Mouse (Mus musculus): Measurements from ENCODE around the gene Ptprd.
"Not testable (repeated sequence)": the region's sequence is repeated elsewhere in the genome, so short reads cannot be mapped to it uniquely, and the experiment has no call there.

The Ptprd gene

DNA sequence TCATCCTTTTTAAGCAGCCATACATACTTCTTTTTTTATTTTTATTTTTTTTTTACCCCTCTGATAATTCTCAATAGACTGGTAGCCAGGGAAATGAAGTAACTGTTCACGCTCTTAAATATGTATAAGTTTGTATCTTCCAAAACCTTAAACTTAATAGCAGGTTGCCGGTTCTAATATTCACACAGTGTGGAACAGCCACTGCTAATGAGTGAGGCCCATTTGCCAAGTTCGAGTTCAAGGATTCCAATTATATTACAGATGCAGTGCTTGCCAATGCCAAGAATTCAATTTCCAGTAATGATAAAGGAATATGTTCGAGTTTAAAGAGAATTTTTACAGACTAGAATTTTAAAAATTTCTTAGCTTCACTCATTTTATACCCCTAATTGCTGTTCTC is 322.3 kb downstream of the Ptprd start:
- no peak for DNase-seq (ENCODE audit: low spot score in 2 of 2)

DNA sequence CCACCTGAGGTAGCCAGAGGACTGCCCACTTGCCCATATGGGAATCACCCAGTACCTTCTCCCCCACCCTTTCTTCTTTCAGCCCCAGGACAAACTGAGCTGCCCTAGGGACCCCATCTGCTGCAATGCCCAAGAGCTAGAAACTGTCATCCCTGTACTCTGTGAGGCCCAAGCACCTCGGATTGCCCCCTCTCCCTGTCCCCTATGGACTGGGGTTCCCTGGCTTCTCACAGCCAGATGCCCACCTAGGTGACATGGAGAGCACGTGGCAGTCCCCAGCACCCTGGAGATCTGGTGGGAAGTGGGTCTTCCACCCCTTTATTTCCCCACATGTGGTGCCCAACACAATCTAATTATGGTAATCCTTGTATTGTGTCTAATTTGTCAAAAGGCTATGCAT is 331.5 kb downstream of the Ptprd start:
- no peak for DNase-seq (ENCODE audit: low spot score in 2 of 2)

GRCm38 (mm10) chr4:77861269-77861668 is 350.5 kb downstream of the Ptprd start:
- no peak for DNase-seq (ENCODE audit: low spot score in 2 of 2)

DNA sequence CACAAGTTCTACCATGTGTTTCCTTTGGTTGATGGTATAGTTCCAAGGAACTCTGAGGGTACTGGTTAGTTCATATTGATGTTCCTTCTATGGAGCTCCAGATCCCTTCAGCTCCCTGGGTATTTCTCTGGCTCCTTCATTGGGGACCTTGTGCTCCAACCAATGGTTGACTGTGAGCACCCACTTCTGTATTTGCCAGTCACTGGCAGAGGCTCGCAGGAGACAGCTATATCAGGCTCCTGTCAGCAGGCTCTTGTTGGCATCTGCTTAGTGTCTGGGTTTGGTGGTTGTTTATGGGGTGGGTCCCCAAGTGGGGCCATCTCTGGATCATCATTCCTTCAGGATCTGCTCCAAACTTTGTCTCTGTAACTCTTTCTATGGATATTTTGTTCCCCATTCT is 414.4 kb downstream of the Ptprd start:
- not testable (repeated sequence) for DNase-seq (ENCODE audit: low spot score in 2 of 2)

- no peak for DNase-seq (ENCODE audit: low spot score in 2 of 2)
These were observed 434.5 kb downstream of the Ptprd start for GRCm38 (mm10) chr4:77777237-77777636.

GRCm38 (mm10) chr4:77763790-77764189 is 448.0 kb downstream of the Ptprd start:
- DNase-seq (ENCODE audit: low spot score in 2 of 2), result no peak

DNA sequence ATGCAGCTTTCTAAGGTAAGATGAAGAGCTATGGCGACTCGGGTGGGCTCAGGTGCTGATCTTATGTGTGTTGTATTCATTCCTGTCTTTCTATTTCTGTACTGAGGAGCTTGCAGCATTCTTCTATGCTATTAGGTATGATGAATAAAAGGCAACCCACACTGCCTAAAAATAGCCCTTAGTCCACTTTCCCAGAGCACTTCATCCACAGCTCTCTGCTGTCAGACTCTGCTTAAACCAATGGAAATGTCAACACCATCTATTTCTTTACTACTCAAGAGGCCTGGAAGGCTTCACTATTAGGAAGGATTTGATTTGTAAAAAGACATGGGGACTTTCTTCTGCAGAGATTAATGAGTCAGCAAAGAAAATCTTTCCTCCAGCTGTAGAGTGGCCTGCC is 468.4 kb downstream of the Ptprd start:
- DNase-seq (ENCODE audit: low spot score in 2 of 2), result no peak

DNA sequence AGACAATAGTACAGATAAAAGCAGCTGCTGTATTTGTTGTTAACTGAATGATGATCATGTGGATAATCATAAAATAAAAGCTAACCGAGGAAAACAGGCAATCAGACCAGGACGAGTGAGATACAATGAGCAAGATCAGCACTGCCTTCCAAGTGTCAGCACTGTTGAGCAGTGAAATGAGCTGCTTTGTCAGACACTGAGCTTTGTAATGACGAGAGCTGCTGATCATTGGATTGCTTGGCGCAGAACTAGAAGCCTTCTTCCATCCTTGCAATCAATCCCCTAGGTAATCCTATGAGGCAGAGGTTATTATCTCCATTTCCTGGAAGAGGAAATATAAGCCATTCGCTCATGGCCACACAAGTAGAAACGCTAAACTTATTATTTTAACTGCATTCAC is 489.9 kb downstream of the Ptprd start:
- no peak for DNase-seq (ENCODE audit: low spot score in 2 of 2)

- DNase-seq (ENCODE audit: low spot score in 2 of 2), result no peak
These were observed 494.0 kb downstream of the Ptprd start for GRCm38 (mm10) chr4:77717792-77718191.

DNA sequence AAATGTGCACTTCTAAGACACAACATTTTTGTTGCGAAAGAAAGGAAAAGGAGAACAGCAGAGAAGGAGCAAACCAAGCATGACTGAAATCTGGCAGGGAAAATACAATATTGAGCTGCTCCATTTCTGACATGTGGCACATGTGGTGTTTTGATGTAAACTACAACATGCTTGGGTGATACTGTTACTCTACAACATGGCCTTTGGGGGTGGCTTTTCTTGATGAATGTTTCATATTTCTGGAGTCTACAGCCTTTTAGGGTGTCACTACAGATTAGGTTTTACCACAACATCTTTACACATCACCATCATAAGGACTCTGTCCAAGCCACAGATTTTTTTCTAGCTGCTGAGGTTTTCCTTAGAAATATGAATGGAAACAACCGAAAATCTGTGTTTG is 501.5 kb downstream of the Ptprd start:
- DNase-seq (ENCODE audit: low spot score in 2 of 2), result no peak

GRCm38 (mm10) chr4:77698294-77698693 is 513.5 kb downstream of the Ptprd start:
- no peak for DNase-seq (ENCODE audit: low spot score in 2 of 2)

- DNase-seq (ENCODE audit: low spot score in 2 of 2), result no peak
These were observed 536.0 kb downstream of the Ptprd start for GRCm38 (mm10) chr4:77675798-77676197.

DNA sequence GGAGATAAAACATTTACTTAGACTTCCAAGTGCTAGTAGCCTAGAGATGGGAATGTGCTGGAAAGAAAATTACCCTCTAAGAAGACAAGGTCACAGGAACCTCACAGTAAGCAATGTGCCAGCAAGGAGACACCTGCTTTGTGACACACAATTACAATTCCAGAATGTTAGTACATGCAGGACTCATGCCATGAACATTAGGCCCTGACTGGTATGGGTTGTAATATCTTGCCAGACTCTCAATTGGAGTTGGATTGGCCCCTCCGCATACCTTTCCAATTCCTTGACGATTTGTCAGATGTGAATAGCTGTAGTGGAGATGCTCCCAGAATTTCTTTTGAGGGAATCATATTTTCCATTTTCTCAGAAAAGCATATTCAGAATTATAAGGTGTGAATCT is 547.0 kb downstream of the Ptprd start:
- DNase-seq (ENCODE audit: low spot score in 2 of 2), result no peak

DNA sequence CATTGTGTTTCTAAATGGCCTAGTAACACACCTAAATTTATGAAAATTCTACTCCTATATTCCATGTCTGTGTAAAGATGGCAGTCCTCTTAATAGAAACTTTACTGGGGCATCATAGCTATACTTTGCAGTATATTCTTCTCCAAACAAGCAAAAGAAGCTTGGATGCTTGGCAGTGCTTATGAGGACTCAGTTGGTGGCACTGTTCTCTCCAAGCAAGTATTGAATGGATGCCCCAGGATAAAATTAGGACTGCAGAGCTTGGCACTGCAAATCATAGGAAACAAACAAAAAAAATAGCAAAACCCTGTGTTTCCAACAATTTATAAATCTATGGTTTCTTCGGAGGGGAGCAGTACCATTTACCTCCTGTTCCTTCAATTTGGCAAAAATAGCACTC is 549.5 kb downstream of the Ptprd start:
- no peak for DNase-seq (ENCODE audit: low spot score in 2 of 2)

DNA sequence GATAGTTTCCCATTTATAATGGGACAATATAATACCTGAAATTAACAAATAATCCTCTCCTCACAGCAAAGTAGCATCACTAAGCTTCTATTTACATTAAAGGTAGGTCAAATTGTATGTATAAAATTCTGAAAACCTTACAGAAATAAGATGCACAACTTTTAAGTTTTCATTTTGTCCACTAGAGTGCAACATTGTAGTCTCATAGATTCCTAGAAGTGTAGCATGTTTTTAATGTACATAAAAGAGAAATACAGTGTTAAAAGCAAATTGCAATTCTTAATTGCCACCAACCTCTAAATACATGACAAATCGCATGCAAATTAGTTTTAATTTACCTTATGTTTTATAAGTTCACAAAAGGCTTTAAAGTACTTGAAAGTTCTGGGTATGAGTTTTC is 556.1 kb downstream of the Ptprd start:
- DNase-seq (ENCODE audit: low spot score in 2 of 2), result no peak

- no peak for DNase-seq (ENCODE audit: low spot score in 2 of 2)
These were observed 562.0 kb downstream of the Ptprd start for GRCm38 (mm10) chr4:77649615-77650325.

DNA sequence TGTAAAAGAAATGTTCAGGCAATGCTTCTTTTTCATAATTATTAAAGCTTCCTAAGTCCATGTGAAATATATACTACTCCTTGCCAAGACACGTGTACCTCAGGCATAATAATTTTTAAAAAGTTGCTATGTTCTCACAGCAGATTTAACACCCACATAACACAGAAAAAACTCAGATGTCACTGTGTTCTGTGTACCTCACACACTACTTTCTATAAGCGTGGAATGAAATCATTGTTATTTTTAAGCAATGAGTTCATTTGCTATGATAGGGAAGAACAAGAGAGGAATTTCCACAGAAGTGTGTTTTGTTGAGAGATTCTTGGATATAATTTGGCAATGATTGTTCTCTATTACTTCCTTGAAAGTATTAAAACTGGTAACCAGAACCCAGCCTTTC is 562.9 kb downstream of the Ptprd start:
- no peak for DNase-seq (ENCODE audit: low spot score in 2 of 2)

- no peak for DNase-seq (ENCODE audit: low spot score in 2 of 2)
These were observed 564.2 kb downstream of the Ptprd start for GRCm38 (mm10) chr4:77647451-77648137.

DNA sequence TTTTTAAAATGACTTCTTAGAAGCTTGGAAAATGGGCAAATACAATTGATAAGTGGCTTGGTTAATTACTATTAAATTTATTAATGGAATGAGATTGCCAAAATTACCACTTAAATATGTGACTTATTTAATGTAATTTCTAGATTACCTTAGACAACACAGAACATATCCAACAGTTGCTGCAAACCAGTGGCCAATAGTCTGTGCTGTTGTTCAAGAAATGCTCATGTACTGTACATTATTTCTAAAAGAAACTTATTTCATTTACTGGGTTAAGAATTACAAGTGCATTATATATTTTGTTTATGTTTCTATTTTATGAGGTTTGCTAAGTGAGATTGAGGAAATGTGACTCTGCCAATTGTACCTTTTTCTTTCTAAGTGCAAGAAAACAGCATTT is 567.3 kb downstream of the Ptprd start:
- DNase-seq (ENCODE audit: low spot score in 2 of 2), result no peak

- DNase-seq (ENCODE audit: low spot score in 2 of 2), result no peak
These were observed 571.7 kb downstream of the Ptprd start for GRCm38 (mm10) chr4:77640022-77640421.

DNA sequence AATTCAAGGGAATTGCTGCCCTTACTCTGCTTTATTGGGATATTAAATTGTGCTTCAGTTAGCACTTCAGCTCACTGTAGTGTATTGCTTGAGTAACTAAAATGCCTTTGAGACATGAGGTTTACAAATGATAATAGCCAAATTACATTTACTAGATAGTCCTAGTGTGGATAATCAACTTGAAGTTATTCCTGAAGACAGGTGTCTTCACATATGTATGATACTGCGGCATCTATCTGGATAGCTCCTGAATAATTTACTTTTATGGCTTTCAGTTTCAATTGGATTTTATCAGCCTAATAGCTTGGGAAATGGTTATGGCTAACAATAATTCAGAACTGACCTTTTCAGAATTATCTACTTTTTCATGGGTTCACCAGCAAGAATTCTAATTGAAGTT is 598.6 kb downstream of the Ptprd start:
- no peak for DNase-seq (ENCODE audit: low spot score in 2 of 2)

DNA sequence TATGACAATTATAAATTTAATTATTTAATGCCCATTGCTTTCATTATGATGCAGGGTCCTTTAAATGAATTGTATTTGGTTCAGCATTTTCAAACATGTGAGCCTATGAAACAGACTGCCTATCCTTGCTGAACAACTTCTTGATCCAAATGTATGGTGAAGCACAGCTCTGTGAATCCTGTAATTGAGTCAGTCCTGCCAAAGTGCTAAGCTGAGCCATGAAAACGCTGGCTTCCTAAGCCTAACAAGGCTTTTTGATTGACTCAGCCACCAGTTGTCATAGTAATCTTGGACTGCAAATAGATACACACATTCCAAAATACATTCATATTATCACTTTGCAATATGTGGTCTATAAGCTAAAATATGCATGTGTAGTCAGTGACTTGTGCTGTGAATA is 625.1 kb downstream of the Ptprd start:
- no peak for DNase-seq (ENCODE audit: low spot score in 2 of 2)

DNA sequence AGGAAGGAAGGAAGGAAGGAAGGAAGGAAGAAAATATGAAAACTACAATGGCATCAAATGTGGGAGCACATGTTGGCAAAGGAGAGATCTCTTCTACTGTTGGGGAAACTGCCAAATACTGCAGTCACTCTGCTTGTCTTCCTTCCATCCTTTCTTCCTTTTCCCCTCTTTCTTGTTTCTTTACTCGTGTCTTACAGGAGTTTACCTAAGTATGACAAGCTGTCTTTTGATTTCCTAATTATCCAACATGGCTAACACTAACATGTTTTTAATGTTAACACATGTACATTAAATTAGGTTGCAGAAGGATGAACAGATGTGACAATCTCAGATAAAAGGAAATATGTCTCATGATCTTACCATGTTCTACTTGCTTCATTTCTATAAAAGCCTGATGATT is 625.5 kb downstream of the Ptprd start:
- no peak for DNase-seq (ENCODE audit: low spot score in 2 of 2)

Data from urinary bladder, postnatal 36 days (tissue).